Mouse (Mus musculus) thymus, adult 2 months (tissue): ENCODE data around the gene Thtpa. TPM values are rescaled to one million over a fixed set of nuclear protein-coding genes. Genes with fewer than 3 reads are reported as not detected.

Experiments used
- DNase-seq: peaks from one replicate; pipeline ENCODE4 v3.0.0; 2021
- H3K27ac ChIP-seq: fragments of 200-500 bp; 2 replicates; pipeline ENCODE4 v1.5.1; 2012; ENCODE audit warnings: low read length, control low read depth; ENCODE audit not compliant: control insufficient read depth, insufficient read depth
- H3K27me3 ChIP-seq: fragments of 200-500 bp; 2 replicates; pipeline ENCODE4 v1.6.1; 2012; ENCODE audit warnings: mild to moderate bottlenecking, low read length, moderate library complexity, mixed read lengths; ENCODE audit not compliant: control insufficient read depth, insufficient read depth
- H3K36me3 ChIP-seq: fragments of 200-500 bp; 2 replicates; pipeline ENCODE4 v1.6.1; 2012; ENCODE audit warnings: mild to moderate bottlenecking, low read length, moderate library complexity; ENCODE audit not compliant: control insufficient read depth, insufficient read depth
- H3K4me1 ChIP-seq: fragments of 200-500 bp; replicated peaks from 2 replicates; pipeline ENCODE4 v1.6.1; 2012; ENCODE audit warnings: low read length; ENCODE audit not compliant: control insufficient read depth, insufficient read depth
- H3K4me3 ChIP-seq: fragments of 200-500 bp; 2 replicates; pipeline ENCODE4 v1.5.1; 2012; ENCODE audit warnings: mild to moderate bottlenecking, low read length, control low read depth, moderate library complexity; ENCODE audit not compliant: control insufficient read depth, insufficient read depth
- CTCF ChIP-seq: fragments of 200-500 bp; IDR thresholded peaks from 2 replicates; pipeline ENCODE4 v1.5.1; 2012; ENCODE audit warnings: mild to moderate bottlenecking, control low read depth, low read length, moderate library complexity, borderline replicate concordance; ENCODE audit not compliant: control insufficient read depth, poor library complexity, insufficient read depth; ENCODE audit errors: extremely low read depth
- POLR2A ChIP-seq: fragments of 200-500 bp; IDR thresholded peaks from 2 replicates; pipeline ENCODE4 v1.6.1; 2012; ENCODE audit warnings: mild to moderate bottlenecking, low read length, control low read depth, moderate library complexity; ENCODE audit not compliant: control insufficient read depth, poor library complexity, insufficient read depth; ENCODE audit errors: extremely low read depth
- WGBS: fragments of 180-500 bp; shearing (Covaris S2); methylation state at CpG from one replicate; pipeline ENCODE4 v1.1.7; 2018; 5-methylcytosine and 5-hydroxymethylcytosine counted together
- polyA plus RNA-seq: library from polyadenylated mRNA; depleted of rRNA; stranded (reverse); fragments of >200 nt; gene quantifications from 2 replicates; pipeline ENCODE4 v1.2.3, GENCODE M21; 2012

Thtpa gene
- polyA plus RNA-seq, 1 experiment, result 6.0 TPM

GRCm38 (mm10) chr14:55083481-55083880 lies 11.1 kb upstream of the Thtpa start:
- DNase-seq, result no peak
- Histone ChIP-seq H3K27me3 (no peaks in the 10 kb centered on the region; the same call in 1 of the 2 replicates), H3K36me3 (no peaks in the 10 kb centered on the region), H3K4me3 (no peak overlapping the region), H3K27ac (no peak overlapping the region), H3K4me1 (peaks cover 13% of the 10 kb centered on the region)
- WGBS, result 91% methylated on average over 6 of the region's 6 CpGs
- TF ChIP-seq CTCF (no peak), POLR2A (no peak)

DNA sequence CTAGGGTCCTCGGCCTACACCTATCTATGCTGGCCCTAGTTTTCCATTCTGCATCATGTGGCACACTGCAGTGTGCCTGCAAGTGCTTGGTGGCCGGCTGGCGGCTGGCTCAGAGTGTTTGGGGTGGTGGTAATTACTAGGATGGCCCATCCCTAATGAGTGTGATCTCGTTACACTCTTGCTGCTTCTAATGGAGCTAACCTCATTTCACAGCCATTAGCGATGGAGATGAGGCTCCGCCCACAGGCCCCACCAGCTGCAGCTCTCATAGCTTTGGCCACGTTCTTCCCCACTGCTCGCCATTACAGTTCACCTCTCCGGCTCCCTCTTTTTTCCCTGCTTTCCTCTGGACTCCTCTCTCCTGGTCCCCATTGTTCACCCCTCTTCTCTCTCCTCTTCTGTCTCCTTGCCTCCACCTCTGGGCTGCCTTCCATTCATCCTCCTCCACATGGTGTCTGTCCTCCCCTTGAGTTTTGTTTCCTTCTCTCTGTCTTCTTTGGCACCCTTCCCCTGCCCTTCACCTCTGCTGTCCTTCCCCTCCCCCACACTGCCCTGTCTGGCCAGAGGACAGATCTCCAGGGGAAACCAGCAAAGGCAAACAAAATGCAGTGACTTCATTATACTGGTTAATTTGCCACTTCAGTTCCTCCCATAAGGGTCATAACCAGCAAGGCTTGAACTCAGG lies 9.1 kb upstream of the Thtpa start:
- Histone ChIP-seq H3K36me3 (no peaks in the 10 kb centered on the region), H3K27me3 (no peaks in the 10 kb centered on the region), H3K4me3 (no peak overlapping the region), H3K27ac (no peak overlapping the region), H3K4me1 (peaks cover 8% of the 10 kb centered on the region)
- no peak for TF ChIP-seq CTCF
- no peak for TF ChIP-seq POLR2A
- 94% methylated on average over 9 of the region's 9 CpGs for WGBS
- DNase-seq, result no peak

GRCm38 (mm10) chr14:55086009-55086514 lies 8.5 kb upstream of the Thtpa start:
- H3K27me3 ChIP-seq, result no peaks in the 10 kb centered on the region
- H3K4me1 ChIP-seq, result peaks cover 9% of the 10 kb centered on the region
- H3K36me3 ChIP-seq, result no peaks in the 10 kb centered on the region
- no peak for TF ChIP-seq POLR2A
- no peak for TF ChIP-seq CTCF
- 81% methylated on average over 6 of the region's 6 CpGs for WGBS
- DNase-seq, result no peak
- no peak overlapping the region for H3K27ac ChIP-seq
- no peak overlapping the region for H3K4me3 ChIP-seq

DNA sequence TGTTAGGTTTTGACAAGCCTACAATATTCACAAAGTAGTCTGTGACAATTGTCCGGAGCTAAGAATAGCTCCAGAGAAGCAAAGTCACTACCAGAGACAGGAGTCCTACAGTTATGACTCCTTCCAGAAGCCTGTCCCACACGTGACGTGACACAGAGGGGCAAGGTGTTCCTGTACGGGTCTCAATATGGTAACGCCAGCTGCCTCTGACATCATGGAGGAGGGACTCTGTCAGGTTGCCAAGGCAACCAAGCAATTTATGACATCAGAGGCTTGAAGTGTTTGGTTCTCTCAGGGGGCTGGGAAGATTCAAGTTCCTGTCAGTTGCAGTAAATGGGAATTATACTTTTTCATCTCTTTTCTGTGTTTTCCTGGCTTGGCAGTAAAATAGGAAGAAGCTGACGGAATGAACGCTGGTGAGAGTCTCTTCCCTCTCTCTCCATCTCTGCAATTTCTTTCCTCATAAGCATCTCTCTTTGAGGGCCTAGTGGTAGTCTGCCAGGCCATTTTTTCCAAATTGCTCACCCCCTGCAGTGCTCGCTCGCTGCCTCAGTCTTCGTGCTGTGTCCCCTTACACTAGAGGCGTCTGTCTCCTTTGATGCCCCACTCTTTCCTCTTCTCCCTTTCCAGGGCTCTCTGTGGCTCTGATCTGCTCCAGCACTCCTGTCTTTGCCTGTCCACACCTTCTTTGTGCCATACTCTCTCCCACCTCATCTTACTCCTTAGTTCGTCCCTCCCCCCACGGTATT lies 5.2 kb upstream of the Thtpa start:
- Histone ChIP-seq H3K27me3 (no peaks in the 10 kb centered on the region), H3K4me3 (no peak overlapping the region), H3K4me1 (peaks cover 16% of the 10 kb centered on the region), H3K36me3 (no peaks in the 10 kb centered on the region), H3K27ac (no peak overlapping the region)
- 88% methylated on average over 13 of the region's 13 CpGs for WGBS
- no peak for DNase-seq
- TF ChIP-seq CTCF (no peak), POLR2A (no peak)

GRCm38 (mm10) chr14:55091209-55091865 lies 3.2 kb upstream of the Thtpa start:
- Histone ChIP-seq H3K27ac (no peak overlapping the region), H3K4me1 (peaks cover 19% of the 10 kb centered on the region), H3K4me3 (peak overlapping the region; percentile 64), H3K36me3 (no peaks in the 10 kb centered on the region), H3K27me3 (no peaks in the 10 kb centered on the region)
- TF ChIP-seq POLR2A, result no peak
- TF ChIP-seq CTCF, result peak; percentile 35; the same call in 1 of the 2 replicates
- no peak for DNase-seq
- WGBS, result 19% methylated on average over 34 of the region's 34 CpGs

DNA sequence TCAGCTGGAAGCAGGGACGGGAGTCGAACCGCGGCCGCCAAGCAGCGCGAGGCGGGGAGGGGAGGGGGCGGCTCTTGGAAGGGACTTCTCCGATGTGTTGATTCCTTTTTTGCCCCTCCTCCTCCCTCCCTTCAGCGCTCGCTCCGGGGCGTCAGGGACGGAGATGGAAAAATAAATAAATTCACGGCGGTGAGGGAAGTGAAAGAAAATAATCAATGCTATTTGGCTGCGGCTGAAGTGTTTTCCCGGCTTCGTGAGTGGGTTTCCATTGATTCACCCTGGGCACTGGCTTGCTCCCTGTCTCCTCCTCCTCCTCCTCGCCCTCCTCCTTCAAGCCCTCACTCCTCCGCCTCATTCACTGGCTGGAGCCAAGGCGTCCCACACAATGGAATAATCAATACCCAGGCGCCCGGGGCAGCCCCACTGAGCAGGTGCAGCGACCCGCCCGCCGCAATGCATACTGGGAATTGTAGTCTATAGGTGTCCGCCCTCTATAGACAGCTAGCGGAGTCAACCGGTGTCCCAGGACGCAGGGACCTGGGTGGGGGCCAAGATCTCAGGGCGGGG lies 2.5 kb upstream of the Thtpa start, which contains the start of gene Zfhx2:
TSS of gene Zfhx2 (minus strand) at position 314 of the 567 bp plus-strand sequence.
- Histone ChIP-seq H3K4me3 (peak within 1 kb of the TSS; percentile 64), H3K27me3 (no peaks in the 10 kb centered on the region), H3K36me3 (no peaks in the 10 kb centered on the region), H3K27ac (no peak within 1 kb of the TSS), H3K4me1 (peaks cover 19% of the 10 kb centered on the region)
- under 1% methylated on average over 34 of the region's 34 CpGs for WGBS
- DNase-seq, result peak; percentile 94
- TF ChIP-seq CTCF, result no peak
- TF ChIP-seq POLR2A, result no peak
